Mouse (Mus musculus) lung, postnatal 0 days (tissue): Measurements from ENCODE around the gene Atp6v0a1. TPM values are rescaled to one million over a fixed set of nuclear protein-coding genes. Genes with fewer than 3 reads are reported as not detected.

ENCODE experiments used
- ATAC-seq: fragments of 200-750 bp; cut with Nextera tagmentation; 2 replicates; pipeline ENCODE4 v1.8.0; 2017; ENCODE audit warnings: moderate library complexity
- DNase-seq: peaks from one replicate; pipeline ENCODE4 v3.0.0-alpha.2; 2016; ENCODE audit warnings: low spot score
- H3K27ac ChIP-seq: fragments of 300-500 bp; sonication (generic); 2 replicates; pipeline ENCODE4 v1.5.1; 2014; ENCODE audit warnings: antibody characterized with exemption, mild to moderate bottlenecking, low read length, mixed read lengths
- H3K27me3 ChIP-seq: fragments of 300-500 bp; sonication (generic); replicated peaks from 2 replicates; pipeline ENCODE4 v1.6.1; 2014; ENCODE audit warnings: low read length, mixed read lengths; ENCODE audit not compliant: insufficient read depth
- H3K36me3 ChIP-seq: fragments of 300-500 bp; sonication (generic); 2 replicates; pipeline ENCODE4 v1.6.1; 2014; ENCODE audit warnings: low read length, mixed read lengths; ENCODE audit not compliant: insufficient read depth
- H3K4me1 ChIP-seq: fragments of 300-500 bp; sonication (generic); 2 replicates; pipeline ENCODE4 v1.6.1; 2014; ENCODE audit warnings: antibody characterized with exemption, low read depth, low read length, mixed read lengths; ENCODE audit not compliant: insufficient read depth
- H3K4me2 ChIP-seq: fragments of 300-500 bp; sonication (generic); replicated peaks from 2 replicates; pipeline ENCODE4 v1.6.1; 2014; ENCODE audit warnings: low read depth, mild to moderate bottlenecking, low read length, moderate library complexity, mixed read lengths
- H3K4me3 ChIP-seq: fragments of 300-500 bp; sonication (generic); 2 replicates; pipeline ENCODE4 v1.5.1; 2014; ENCODE audit warnings: low read depth, low read length
- H3K9ac ChIP-seq: fragments of 300-500 bp; sonication (generic); replicated peaks from 2 replicates; pipeline ENCODE4 v1.6.1; 2014; ENCODE audit warnings: low read depth, mild to moderate bottlenecking
- H3K9me3 ChIP-seq: fragments of 300-500 bp; sonication (generic); 2 replicates; pipeline ENCODE4 v1.6.1; 2016; ENCODE audit warnings: low read length, mixed read lengths
- CTCF ChIP-seq: IDR thresholded peaks from 2 replicates; pipeline ENCODE4 v1.5.1; 2016; ENCODE audit warnings: antibody characterized with exemption, mild to moderate bottlenecking
- EP300 ChIP-seq: IDR thresholded peaks from 2 replicates; pipeline ENCODE4 v1.6.1; 2016; ENCODE audit warnings: antibody characterized with exemption, mild to moderate bottlenecking, control low read depth
- WGBS: fragments of 180-500 bp; shearing (Covaris S2); extraction: QIAGEN DNeasy Blood & Tissue Kit; methylation state at CpG from one replicate; pipeline ENCODE4 v1.1.7; 2014; 5-methylcytosine and 5-hydroxymethylcytosine counted together
- microRNA-seq: library from miRNA; unstranded; fragments of <30 nt; microRNA quantifications from one replicate; pipeline ENCODE4, GENCODE M21; 2016
- polyA plus RNA-seq: library from polyadenylated mRNA; unstranded; fragments of >200 nt; fragmentation: Nextera tagmentation; extraction: Ambion mirVana; gene quantifications from 2 replicates; pipeline ENCODE4 v1.2.1, GENCODE M21; 2015

Atp6v0a1 gene
- polyA plus RNA-seq, 1 experiment from 2014 or later: 51.3 TPM

GRCm38 (mm10) chr11:101103011-101103410 is 93.8 kb downstream of the Atp6v0a1 start:
- H3K9me3 ChIP-seq: no peaks in the 10 kb centered on the region
- WGBS: 91% methylated on average over 5 of the region's 5 CpGs
- no peak overlapping the region for H3K4me3 ChIP-seq
- no peak for ATAC-seq
- H3K27ac ChIP-seq: no peak overlapping the region
- no peaks in the 10 kb centered on the region for H3K4me1 ChIP-seq
- H3K27me3 ChIP-seq: no peaks in the 10 kb centered on the region
- DNase-seq: no peak
- TF ChIP-seq CTCF (no peak), EP300 (no peak)
- H3K36me3 ChIP-seq: peaks cover 50% of the 10 kb centered on the region
- H3K4me2 ChIP-seq: no peak overlapping the region
- no peak overlapping the region for H3K9ac ChIP-seq

GRCm38 (mm10) chr11:101109351-101109750 is 100.1 kb downstream of the Atp6v0a1 start:
- H3K4me3 ChIP-seq: no peak overlapping the region
- peaks cover 10% of the 10 kb centered on the region; the same call in 1 of the 2 replicates for H3K36me3 ChIP-seq
- no peaks in the 10 kb centered on the region for H3K9me3 ChIP-seq
- DNase-seq (no peak), ATAC-seq (no peak)
- 78% methylated on average over 4 of the region's 4 CpGs for WGBS
- no peaks in the 10 kb centered on the region for H3K27me3 ChIP-seq
- H3K9ac ChIP-seq: no peak overlapping the region
- no peak for TF ChIP-seq EP300
- TF ChIP-seq CTCF: no peak
- H3K4me1 ChIP-seq: no peaks in the 10 kb centered on the region
- H3K4me2 ChIP-seq: no peak overlapping the region
- no peak overlapping the region for H3K27ac ChIP-seq

GRCm38 (mm10) chr11:101110708-101111107 is 101.5 kb downstream of the Atp6v0a1 start:
- DNase-seq: no peak
- TF ChIP-seq EP300: no peak
- no peak for TF ChIP-seq CTCF
- Histone ChIP-seq H3K27me3 (no peaks in the 10 kb centered on the region), H3K9ac (no peak overlapping the region), H3K9me3 (no peaks in the 10 kb centered on the region), H3K36me3 (peaks cover 7% of the 10 kb centered on the region; the same call in 1 of the 2 replicates), H3K27ac (no peak overlapping the region), H3K4me1 (no peaks in the 10 kb centered on the region), H3K4me2 (no peak overlapping the region), H3K4me3 (no peak overlapping the region)
- ATAC-seq: no peak
- WGBS: 37% methylated on average over 5 of the region's 5 CpGs

- Histone ChIP-seq H3K9ac (no peak overlapping the region), H3K9me3 (no peaks in the 10 kb centered on the region), H3K36me3 (peaks cover 7% of the 10 kb centered on the region; the same call in 1 of the 2 replicates), H3K4me1 (no peaks in the 10 kb centered on the region), H3K27ac (no peak overlapping the region), H3K27me3 (no peaks in the 10 kb centered on the region), H3K4me3 (no peak overlapping the region), H3K4me2 (no peak overlapping the region)
- TF ChIP-seq CTCF (no peak), EP300 (no peak)
- DNase-seq: no peak
- no peak for ATAC-seq
- WGBS: 89% methylated on average over 4 of the region's 4 CpGs
Measured at GRCm38 (mm10) chr11:101111178-101111577, 101.9 kb downstream of the Atp6v0a1 start.

- no peaks in the 10 kb centered on the region for H3K4me1 ChIP-seq
Measured at GRCm38 (mm10) chr11:101112186-101112585, 102.9 kb downstream of the Atp6v0a1 start.

More at GRCm38 (mm10) chr11:101112186-101112585, 102.9 kb downstream of the Atp6v0a1 start:
- Histone ChIP-seq H3K9me3 (no peaks in the 10 kb centered on the region), H3K27ac (no peak overlapping the region), H3K27me3 (no peaks in the 10 kb centered on the region), H3K36me3 (peaks cover 7% of the 10 kb centered on the region; the same call in 1 of the 2 replicates), H3K4me3 (no peak overlapping the region), H3K9ac (no peak overlapping the region), H3K4me2 (no peak overlapping the region)
- WGBS: 90% methylated on average over 3 of the region's 3 CpGs
- TF ChIP-seq CTCF: no peak
- TF ChIP-seq EP300: no peak
- ATAC-seq (no peak), DNase-seq (no peak)

Small RNA genes within 50 kb of the gene (microRNA-seq; reads per million reads assigned to microRNA genes)
- gene Mir6928: 0.73 reads per million

Other genes starting within 250 kb of the Atp6v0a1 start
- 0.04 TPM in 1 of 2 replicates, not detected in the other for gene Kcnh4, start 249.5 kb upstream of the Atp6v0a1 start, polyA plus RNA-seq
- not detected in 2 replicates for gene Hcrt, start 246.5 kb upstream of the Atp6v0a1 start, polyA plus RNA-seq
- gene Ghdc, start 238.5 kb upstream of the Atp6v0a1 start, polyA plus RNA-seq: 4.9 and 6.4 TPM in 2 replicates
- 17.9 and 21.4 TPM in 2 replicates for gene Stat5b, start 158.7 kb upstream of the Atp6v0a1 start, polyA plus RNA-seq
- 6.2 and 7.1 TPM in 2 replicates for gene Stat5a, start 150.1 kb upstream of the Atp6v0a1 start, polyA plus RNA-seq
- 100 and 120 TPM in 2 replicates for gene Stat3, start 69.9 kb upstream of the Atp6v0a1 start, polyA plus RNA-seq
- gene Cavin1, start 38.6 kb upstream of the Atp6v0a1 start, polyA plus RNA-seq: 692 and 736 TPM in 2 replicates
- gene Naglu, start 60.6 kb downstream of the Atp6v0a1 start, polyA plus RNA-seq: 18.9 and 21.9 TPM in 2 replicates
- 0.10 and 0.17 TPM in 2 replicates for gene Hsd17b1, start 69.0 kb downstream of the Atp6v0a1 start, polyA plus RNA-seq
- gene Coasy, start 73.1 kb downstream of the Atp6v0a1 start, polyA plus RNA-seq: 30.5 TPM in 2 replicates
- 42.5 and 44.5 TPM in 2 replicates for gene Mlx, start 77.8 kb downstream of the Atp6v0a1 start, polyA plus RNA-seq
- gene Psmc3ip, start 86.0 kb downstream of the Atp6v0a1 start, polyA plus RNA-seq: 9.8 and 10.4 TPM in 2 replicates
- gene Retreg3, start 110.4 kb downstream of the Atp6v0a1 start, polyA plus RNA-seq: 18.8 and 18.9 TPM in 2 replicates
- gene Tubg1, start 110.5 kb downstream of the Atp6v0a1 start, polyA plus RNA-seq: 25.8 TPM in 2 replicates
- 1.9 and 2.3 TPM in 2 replicates for gene Tubg2, start 146.5 kb downstream of the Atp6v0a1 start, polyA plus RNA-seq
- 0.24 and 0.56 TPM in 2 replicates for gene Cntnap1, start 161.1 kb downstream of the Atp6v0a1 start, polyA plus RNA-seq
- 12.3 and 14.2 TPM in 2 replicates for gene Plekhh3, start 161.9 kb downstream of the Atp6v0a1 start, polyA plus RNA-seq
- 0.06 and 0.20 TPM in 2 replicates for gene Ccr10, start 166.0 kb downstream of the Atp6v0a1 start, polyA plus RNA-seq
- gene Ezh1, start 217.0 kb downstream of the Atp6v0a1 start, polyA plus RNA-seq: 17.1 and 17.4 TPM in 2 replicates
- gene Ramp2, start 236.6 kb downstream of the Atp6v0a1 start, polyA plus RNA-seq: 759 and 834 TPM in 2 replicates
- 121 and 133 TPM in 2 replicates for gene Vps25, start 244.3 kb downstream of the Atp6v0a1 start, polyA plus RNA-seq